Mouse (Mus musculus) embryo, embryonic 10 days (tissue): Measurements from ENCODE around the gene Arl6ip1.
"Not testable (repeated sequence)": the region's sequence is repeated elsewhere in the genome, so short reads cannot be mapped to it uniquely, and the experiment has no call there.

ENCODE experiments used
- DNase-seq: peaks from one replicate; pipeline ENCODE4 v3.0.0-alpha.2; 2015; ENCODE audit warnings: low spot score

The Arl6ip1 gene

DNA sequence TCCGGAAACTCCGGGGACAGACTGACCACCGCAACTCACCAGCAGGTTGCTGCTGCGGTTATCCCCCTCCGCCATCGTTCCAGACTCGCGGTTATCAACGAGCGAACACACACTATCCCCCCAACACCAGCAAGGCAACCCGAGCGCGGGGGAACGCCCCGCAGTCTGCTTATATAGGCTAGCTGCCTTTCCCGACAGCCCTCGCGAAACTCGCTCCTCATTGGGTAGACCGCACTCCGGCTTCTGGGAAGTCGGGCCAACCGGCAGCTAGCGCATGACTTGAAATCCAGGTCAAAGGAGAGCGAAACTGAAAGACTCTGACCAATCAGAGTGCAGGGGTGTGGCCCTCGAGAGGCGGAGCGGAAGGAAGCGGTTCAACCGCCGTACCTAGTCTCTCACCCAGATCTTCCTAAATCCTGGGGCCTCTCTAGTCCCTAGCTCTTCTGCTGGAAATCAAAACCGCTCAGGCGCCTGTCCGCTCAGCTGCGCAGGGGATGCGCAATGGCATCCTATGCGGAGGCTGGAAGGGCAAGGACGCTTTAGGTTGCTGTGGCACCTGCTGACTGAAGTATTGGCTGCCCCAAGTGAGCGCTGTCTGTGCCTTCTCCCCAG is at the start of gene Arl6ip1:
Gene Arl6ip1 (minus strand): TSS at position 233 of the 612 bp plus-strand sequence.
- DNase-seq = peak; percentile 98

DNA sequence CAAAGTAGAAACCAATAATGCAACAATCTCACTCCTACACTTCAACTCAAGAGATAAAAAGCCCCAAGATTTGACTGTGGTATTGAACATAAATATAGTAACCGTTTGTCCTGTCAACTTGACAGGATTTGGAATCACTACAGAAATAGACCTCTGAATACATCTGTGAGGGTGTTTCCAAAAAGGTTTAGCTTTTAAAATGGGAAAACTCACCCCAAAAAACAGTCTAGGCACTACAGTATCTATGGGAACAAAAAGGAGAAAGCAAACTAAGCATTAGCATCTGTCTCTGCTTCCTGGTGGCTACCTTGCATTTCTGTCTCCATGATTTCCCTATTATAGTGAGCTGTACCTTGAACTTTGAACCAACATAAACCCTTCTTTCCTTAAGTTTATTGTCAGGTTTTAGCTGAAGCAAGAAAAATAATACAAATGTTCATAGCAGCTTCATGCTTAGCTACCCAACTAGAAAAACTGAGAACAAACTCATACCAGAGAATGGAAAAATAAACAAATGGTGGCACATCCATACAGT is 46.4 kb upstream of the Arl6ip1 start:
- no peak for DNase-seq

DNA sequence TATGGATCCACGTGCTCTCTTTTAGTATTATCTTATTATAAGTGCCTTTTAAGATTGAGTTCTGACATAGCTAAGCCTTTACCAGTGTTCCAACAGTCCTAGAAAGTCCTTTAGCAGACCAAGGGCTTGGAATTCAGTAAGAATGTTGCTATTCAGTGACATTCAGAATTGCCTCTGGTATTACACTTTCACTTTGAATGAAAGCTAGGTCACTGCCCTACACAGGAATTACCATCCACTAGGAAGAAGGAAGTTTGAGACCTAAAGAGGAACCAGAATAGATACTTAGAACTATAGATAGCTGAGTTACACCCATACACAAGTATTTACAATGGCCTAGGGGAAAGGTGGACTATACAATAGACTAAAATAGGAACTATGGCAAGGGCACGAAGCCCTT is 40.7 kb upstream of the Arl6ip1 start:
- not testable (repeated sequence) for DNase-seq

DNA sequence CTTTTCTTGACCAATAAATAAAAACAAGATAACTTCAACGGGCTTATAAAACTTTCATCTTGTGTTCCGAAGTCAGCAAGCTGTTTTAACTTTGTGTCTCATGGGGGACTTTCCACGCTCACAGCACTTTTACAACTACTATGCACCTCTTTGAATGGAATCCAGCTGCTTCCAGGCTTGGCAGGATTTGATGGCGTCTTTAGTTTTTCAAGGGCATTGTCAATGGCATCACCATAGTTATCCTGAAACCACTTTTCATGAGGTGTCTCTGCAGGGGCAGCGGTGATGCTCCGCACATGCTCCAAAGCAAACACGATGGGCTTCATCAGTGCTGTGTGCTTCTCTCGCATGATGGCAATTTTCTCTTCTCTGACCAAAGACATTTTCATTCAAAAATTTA is 33.5 kb upstream of the Arl6ip1 start:
- no peak for DNase-seq

DNA sequence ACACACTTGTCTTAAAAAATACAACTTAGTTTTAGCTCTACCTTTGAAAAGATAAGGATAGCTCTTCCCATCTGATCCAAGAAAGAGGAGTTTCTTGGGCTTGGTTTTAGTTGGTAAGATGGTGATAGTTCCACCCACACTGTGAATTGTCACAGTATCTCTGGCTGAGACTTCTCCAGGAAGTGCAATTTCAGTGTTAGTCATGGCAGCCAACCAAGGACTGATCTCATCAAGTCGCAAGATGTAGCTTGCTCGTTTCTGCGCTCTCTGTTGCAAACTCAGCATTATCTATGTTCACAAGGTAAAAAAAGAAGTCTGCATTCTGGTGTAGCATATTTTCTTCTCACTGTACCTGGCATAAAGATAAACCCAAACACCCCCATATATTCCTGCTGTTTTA is 30.7 kb upstream of the Arl6ip1 start:
- no peak for DNase-seq

DNA sequence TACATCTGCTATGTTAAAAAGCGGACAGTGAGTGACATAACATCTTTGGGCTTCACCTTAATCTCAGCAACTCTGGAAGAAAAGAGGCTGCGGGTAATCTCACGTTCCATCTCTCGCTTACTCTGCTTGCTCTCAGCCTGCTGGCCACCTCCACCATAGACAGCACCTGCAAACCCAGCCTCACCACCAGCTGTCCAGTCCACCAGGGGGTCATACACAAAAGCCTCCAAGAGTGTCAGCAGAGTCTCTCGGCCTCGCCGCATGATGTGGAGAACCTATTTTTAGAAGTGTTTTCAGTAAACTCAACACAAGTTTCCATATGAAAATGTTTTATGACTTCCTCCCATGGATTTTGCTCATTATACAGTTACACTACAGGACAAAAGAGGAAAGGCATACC is 27.0 kb upstream of the Arl6ip1 start:
- DNase-seq = no peak

DNA sequence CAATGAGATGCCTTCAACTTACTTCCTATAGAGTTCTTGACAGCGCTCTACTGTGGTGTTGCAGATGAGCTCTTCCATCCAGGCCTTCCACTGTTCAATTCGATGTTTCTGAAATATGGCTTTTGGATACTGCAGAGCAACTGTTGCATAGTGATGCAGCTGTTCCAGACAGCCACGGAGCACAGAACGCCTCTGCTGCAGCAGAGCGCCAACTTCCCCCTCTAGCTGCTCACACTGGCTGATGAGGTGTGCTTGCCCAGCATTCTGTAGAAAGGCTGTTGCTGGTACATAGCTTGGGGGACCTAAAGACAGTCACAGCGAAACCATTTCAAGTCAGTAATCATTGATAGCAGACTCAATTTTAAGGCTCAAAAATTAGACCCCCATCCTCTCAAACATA is 24.7 kb upstream of the Arl6ip1 start:
- DNase-seq = no peak

DNA sequence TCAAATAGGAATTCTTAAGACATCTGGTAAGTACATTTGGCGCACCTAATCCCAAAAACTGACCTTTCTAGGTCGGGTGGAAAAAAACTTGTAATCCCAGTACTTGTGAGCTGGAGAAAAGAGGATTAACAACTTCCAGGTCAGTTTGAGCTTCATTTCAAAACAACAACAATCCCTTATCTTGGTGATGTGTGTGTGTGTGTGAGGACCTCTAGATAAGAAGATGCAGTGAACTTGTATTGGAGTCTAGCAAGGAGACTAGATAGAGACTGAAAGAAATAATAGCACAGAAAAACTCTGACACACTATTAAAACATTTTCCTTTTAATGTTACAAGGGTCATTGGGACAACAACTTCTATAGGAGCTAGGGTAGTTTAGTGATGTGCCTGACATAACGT is 14.1 kb upstream of the Arl6ip1 start:
- DNase-seq = no peak

DNA sequence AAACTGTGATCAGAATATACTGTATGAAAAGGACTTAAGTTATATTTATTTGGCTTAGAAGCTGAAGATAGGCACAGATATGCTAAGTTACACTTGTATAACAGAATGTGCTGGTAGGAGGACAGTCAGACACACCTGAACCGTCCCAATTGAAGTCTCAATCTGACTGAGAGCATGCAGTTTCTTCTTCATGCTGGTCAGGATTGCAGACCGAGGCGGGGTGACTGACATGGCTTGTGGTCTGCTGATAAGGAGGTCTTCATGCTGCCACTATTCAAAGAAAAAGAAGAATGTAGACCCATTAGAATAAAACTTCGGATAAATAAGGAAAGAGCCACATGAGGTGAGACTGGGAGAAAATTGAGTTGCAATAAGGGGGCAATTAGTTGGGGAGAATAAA is 13.7 kb upstream of the Arl6ip1 start:
- no peak for DNase-seq

DNA sequence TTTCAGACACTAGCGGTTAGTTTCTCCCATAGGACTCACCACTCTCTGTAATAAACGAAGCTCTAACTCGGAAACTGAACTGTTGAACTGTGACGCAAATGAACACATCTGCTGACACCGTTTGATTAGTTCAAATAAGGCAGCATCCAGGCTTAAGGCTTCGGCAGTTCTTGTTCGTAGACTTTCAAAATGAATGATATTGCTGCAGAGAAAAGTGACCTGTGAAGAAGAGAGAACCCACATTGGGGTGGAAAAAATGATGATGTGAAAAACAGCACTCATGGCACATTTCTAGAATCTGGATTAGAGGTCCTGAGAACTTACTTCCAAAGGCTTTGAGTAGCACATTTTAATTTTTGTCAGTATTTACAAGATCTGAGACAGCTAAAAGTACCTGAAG is 11.8 kb upstream of the Arl6ip1 start:
- DNase-seq = no peak

DNA sequence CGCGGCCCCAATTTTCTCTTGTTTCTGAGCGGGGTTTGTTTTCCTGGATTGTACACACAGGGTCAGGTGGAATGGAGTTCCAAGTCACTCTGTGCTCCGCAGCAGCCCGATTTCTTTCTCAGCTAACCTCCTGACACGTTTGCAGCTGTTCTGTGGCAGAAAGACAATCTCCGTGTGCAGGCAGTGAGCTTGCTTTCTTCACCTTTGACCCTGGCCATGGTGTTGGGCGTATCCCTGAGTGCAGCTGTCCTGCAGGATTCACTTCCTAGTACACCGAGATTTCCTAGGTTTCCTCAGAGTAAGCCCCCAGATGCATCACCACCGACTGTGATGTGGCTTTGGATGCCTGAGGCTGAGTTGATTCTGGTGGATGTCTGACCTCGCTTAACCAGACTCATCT is 5.7 kb upstream of the Arl6ip1 start:
- no peak for DNase-seq

DNA sequence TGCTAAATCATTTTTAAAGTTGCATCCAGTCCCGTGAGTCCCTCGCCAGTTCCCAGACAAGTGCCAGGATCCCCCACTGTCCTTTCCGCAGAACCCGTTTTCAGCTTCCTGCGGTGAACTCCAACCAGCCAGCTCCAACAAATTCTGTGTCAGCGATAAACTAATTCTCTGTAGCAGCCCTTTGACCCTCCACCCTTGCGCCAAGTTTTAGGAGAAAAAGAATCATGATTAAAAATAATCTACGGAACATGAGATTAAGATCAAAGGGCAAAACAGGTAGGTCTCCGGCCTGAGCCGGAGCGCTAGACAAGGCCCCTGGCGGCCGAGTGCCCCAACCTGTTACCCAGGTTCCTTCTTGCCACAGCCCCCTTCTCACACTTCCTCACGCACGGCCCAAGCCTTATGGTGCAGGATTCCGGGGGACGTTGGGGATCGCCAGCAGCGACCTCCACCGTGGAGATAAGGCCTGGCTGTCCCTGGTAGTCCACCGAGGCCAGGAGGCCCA is 485 bp downstream of the Arl6ip1 start:
- DNase-seq = peak; percentile 41

DNA sequence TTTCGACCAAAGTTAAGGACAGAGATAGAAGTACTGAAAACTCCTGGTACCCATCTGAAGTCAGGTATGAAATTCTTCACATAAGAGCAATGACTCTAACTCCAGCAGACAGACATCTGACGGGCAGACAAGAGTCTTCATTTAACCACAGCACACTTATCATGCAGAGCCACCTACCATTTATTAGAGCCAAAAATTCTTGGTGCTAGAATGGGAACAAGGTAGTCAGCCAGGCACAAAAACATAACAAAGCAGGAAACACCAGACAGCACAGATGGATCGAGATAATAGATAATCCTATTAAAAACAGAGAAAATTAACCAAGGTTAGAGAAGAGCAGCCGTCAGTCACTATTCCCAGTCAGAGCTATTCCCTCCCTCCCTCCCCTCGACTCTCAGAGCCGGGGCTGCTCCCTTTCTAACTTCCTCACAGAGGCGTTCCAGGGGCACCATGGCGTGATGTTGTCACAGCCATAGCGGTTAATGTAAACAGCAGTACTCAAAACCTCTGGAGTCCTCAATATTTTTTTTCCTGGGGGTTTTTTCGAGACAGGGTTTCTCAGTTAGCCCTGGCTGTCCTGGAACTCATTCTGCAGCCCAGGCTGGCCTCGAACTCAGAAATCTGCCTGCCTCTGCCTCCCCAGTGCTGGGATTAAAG is 3.1 kb downstream of the Arl6ip1 start:
- DNase-seq = no peak

DNA sequence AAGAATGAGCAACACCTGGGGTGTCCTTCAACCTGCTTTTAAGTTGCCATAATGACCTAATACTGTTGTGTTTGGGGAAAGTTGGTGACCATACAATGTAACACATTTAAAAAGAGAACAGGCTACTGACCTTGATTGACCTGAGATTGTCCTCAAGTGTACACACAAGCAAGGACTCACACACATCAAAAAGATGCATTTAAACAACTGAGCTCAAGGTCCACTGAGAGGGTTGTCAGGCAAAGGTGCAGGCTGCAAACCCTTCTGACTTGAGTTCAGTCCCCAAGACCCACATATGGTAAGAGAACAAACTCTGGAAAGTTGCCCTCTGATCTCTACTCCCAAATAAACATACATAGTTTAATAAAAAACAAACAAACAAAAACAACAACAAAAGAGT is 3.7 kb downstream of the Arl6ip1 start:
- no peak for DNase-seq

DNA sequence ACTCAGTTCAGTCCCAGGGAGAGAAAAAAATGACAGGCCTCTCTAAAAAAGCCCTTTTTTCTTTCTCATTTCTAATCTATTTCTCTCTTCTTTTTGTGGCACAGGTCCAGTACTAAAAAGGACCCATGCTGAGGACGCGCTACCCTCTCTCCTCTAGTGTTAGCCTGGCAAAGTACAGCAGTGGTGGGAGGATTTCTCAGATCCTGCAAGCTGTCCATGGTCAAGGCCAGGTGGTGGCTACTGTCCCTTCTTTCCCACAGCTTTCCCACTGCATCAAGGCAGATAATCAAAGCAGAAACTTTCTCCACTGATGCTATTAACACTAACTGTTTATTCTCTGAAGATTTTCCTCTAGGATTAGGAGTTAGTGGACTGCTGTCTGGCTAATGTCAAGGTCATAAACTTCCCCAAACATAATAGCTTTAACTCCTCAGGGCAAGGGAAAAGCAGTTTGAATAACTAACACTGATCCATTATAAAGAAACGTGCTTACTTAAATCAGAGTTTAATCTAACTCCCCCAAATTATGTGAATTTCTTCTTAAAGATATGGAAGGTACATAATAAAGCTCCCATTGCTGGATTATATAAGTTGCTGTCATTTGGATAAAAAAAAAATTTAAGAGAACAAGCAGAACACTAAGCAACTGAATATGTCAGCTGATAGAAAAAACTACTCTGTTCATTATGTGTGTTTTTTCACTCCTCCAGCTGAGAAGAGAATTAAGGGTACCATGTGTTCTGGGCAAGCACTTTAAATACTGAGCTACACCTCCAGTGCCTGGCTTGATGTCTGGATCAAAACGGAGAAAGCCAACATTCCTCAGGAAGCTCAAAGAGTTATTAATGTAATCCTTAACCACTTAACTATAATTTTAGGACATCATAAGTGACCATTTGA is 5.7 kb downstream of the Arl6ip1 start:
- no peak for DNase-seq

DNA sequence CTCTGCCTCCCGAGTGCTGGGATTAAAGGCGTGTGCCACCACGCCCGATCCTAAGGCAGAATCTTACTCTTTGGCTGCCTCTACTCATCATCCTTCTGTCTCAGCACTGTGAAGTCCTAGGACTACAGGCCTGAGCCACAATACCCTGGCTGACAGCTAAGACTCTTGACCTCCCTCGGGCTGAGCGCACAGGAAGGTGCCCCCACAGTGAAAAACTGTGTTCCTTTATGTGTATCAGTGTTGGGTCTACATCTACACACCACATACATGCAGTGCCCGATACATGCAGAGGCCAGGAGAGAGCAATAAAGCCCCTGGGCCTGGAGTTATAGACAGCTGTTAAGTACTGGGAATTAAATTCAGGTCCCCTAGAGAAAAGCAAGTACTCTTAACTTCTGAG is 7.2 kb downstream of the Arl6ip1 start:
- DNase-seq = no peak

DNA sequence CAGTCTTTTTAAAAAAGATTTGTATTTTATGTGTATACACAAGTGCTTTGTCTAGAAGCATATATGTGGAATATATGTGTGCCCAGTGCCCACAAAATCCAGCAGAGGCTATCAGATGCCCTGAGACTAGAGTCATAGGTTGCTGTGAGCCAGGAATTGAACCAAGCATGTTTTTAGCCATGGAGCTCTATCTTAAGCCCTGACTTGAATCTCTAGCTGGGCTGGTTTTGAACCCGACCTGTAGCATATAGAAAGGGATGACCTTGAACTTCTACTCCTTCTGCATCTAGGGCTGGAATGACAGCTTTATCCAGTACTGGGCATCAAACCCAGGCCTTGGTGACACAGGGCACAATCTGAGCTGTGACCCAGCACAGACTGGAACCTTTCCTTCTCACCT is 8.8 kb downstream of the Arl6ip1 start:
- DNase-seq = no peak

DNA sequence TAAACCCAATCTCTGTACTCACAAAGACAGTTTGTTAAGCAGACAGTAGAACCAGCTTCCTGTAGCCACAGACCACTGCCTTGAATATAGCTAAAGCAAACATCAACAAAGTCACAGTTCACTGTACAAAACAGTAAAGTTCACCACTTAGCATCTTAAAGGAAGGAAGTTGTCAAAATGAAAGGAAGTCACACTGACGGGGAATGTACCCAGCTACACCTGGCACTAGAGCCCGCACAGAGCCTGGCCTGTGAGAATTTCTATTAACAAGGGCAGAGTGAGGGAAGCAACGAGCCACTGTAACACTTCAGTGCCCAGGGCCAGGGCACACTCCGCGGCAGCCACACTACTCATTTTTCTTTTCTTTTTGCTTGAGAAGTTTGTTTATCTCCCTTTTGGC is 9.5 kb downstream of the Arl6ip1 start:
- DNase-seq = no peak

DNA sequence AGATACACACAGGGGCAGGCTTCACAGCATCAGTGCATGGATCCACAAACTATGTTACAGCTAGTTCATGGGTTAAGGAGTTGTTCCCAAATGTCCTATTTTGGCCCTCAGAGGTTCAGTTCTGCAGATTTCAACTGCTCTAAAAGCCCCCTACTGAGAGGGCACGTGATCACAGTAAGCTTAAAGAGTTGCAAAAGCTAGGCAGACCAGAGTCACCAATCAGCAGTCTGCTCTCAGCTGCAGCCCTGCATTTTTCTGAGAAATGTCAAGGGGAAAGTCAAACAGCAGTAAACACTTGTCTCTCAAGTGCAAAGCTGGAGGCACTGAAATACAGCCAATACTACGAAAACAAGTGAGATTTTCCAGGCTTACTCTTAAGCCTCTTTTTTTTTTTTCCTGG is 10.3 kb downstream of the Arl6ip1 start:
- no peak for DNase-seq

DNA sequence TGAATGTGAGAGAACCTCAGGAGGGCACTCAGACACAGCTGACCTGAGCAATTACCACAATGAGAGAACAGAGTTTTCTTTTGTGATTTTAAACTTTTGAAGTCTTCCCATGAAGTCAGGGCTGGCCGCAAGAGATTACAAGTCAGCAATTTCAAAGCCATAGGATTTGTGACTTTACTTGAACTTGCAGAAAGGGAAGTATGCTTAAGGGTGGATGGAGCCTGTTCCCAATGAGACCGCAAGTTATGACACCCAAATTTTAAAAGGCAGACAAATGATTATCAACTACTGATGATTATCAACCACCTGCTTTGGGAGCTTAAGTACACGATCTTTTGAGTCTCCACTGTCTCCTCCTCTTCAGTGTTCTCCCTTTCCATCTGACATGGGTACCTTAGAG is 11.0 kb downstream of the Arl6ip1 start:
- DNase-seq = no peak

DNA sequence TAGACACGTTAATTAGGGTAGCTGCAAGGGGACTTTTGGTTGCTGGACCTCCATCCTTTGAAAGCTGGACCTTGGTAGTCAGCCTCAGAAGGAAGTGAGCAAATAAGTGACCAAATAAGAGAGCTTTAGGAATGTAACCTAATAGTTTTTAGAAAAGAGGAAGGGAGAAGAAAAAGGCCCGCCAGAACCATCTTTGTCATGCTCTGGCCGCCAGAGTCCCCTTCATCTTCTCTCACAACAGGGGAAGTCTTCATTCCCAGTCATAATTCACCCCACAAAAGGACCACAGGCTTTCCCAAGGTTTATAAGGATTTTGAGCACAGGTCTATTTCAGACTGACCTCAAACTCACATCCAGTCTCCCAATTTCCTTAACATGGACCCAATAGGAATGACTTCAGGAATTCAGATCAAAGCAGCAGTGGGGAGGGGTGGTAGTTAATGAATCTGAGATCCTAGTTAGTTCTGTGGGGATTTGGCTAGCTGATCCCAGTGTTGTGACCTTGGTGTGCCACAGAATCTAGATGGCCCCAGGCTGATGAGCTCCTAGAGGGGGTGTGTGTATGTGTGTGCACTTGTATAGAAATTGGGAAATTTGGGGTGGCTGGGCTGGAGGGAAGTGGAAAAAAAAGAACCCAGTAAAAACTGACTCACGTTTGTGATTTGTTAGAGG is 11.8 kb downstream of the Arl6ip1 start:
- DNase-seq = no peak
